Mouse (Mus musculus): Measurements from ENCODE around the gene Rasa3. TPM values are rescaled to one million over a fixed set of nuclear protein-coding genes. Genes with fewer than 3 reads are reported as not detected.

Gene Rasa3
- 18.4 and 26.0 TPM in 2 replicates for polyA plus RNA-seq (2014; fragmentation: Nextera tagmentation; extraction: Ambion mirVana)

GRCm38 (mm10) chr8:13677413-13677883 is at the start of gene Rasa3:
TSS of gene Rasa3 (minus strand) at chr8:13677603.
- H3K9ac ChIP-seq (replicated peaks; ENCODE audit: low read length): peak within 1 kb of the TSS; percentile 73
- H3K4me1 ChIP-seq (ENCODE audit: control insufficient read depth, insufficient read depth, low read length): peaks cover 22% of the 10 kb centered on the region; the same call in 1 of the 2 replicates
- no peaks in the 10 kb centered on the region for H3K9me3 ChIP-seq (ENCODE audit: control insufficient read depth, low read length)
- peak within 1 kb of the TSS; percentile 76 for H3K4me3 ChIP-seq (replicated peaks; ENCODE audit: low read depth, low read length)
- H3K4me2 ChIP-seq (ENCODE audit: low read length): peak within 1 kb of the TSS; percentile 77
- H3K36me3 ChIP-seq (ENCODE audit: control insufficient read depth, insufficient read depth, low read length): no peaks in the 10 kb centered on the region
- ATAC-seq (ENCODE audit: low FRiP score, low TSS enrichment): peak; percentile 99
- H3K27ac ChIP-seq (replicated peaks; ENCODE audit: low read depth, low read length): peak within 1 kb of the TSS; percentile 86
- peak; percentile 97 for DNase-seq
- H3K27me3 ChIP-seq (ENCODE audit: control insufficient read depth, insufficient read depth, low read length): no peaks in the 10 kb centered on the region
- WGBS: under 1% methylated on average over 42 of the region's 42 CpGs

GRCm38 (mm10) chr8:13725722-13726121 is 48.3 kb upstream of the Rasa3 start:
- Histone ChIP-seq H3K4me3 (replicated peaks; ENCODE audit: low read depth, low read length) (no peak overlapping the region), H3K9ac (replicated peaks; ENCODE audit: low read length) (no peak overlapping the region), H3K4me2 (ENCODE audit: low read length) (no peak overlapping the region), H3K36me3 (ENCODE audit: control insufficient read depth, insufficient read depth, low read length) (no peaks in the 10 kb centered on the region), H3K27me3 (ENCODE audit: control insufficient read depth, insufficient read depth, low read length) (no peaks in the 10 kb centered on the region), H3K27ac (replicated peaks; ENCODE audit: low read depth, low read length) (no peak overlapping the region), H3K9me3 (ENCODE audit: control insufficient read depth, low read length) (no peaks in the 10 kb centered on the region), H3K4me1 (ENCODE audit: control insufficient read depth, insufficient read depth, low read length) (no peaks in the 10 kb centered on the region)
- ATAC-seq (ENCODE audit: low FRiP score, low TSS enrichment): no peak
- peak; percentile 82 for DNase-seq

GRCm38 (mm10) chr8:13718980-13719379 is 41.6 kb upstream of the Rasa3 start:
- Histone ChIP-seq H3K27ac (replicated peaks; ENCODE audit: low read depth, low read length) (no peak overlapping the region), H3K9me3 (ENCODE audit: control insufficient read depth, low read length) (no peaks in the 10 kb centered on the region), H3K27me3 (ENCODE audit: control insufficient read depth, insufficient read depth, low read length) (no peaks in the 10 kb centered on the region), H3K4me1 (ENCODE audit: control insufficient read depth, insufficient read depth, low read length) (no peaks in the 10 kb centered on the region), H3K4me2 (ENCODE audit: low read length) (no peak overlapping the region), H3K9ac (replicated peaks; ENCODE audit: low read length) (no peak overlapping the region), H3K36me3 (ENCODE audit: control insufficient read depth, insufficient read depth, low read length) (no peaks in the 10 kb centered on the region), H3K4me3 (replicated peaks; ENCODE audit: low read depth, low read length) (no peak overlapping the region)
- ATAC-seq (ENCODE audit: low FRiP score, low TSS enrichment) (no peak), DNase-seq (no peak)
- 91% methylated on average over 8 of the region's 8 CpGs for WGBS

GRCm38 (mm10) chr8:13708514-13708913 is 31.1 kb upstream of the Rasa3 start:
- WGBS: 89% methylated on average over 5 of the region's 5 CpGs
- Histone ChIP-seq H3K4me2 (ENCODE audit: low read length) (no peak overlapping the region), H3K9ac (replicated peaks; ENCODE audit: low read length) (no peak overlapping the region), H3K36me3 (ENCODE audit: control insufficient read depth, insufficient read depth, low read length) (no peaks in the 10 kb centered on the region), H3K27me3 (ENCODE audit: control insufficient read depth, insufficient read depth, low read length) (no peaks in the 10 kb centered on the region), H3K4me1 (ENCODE audit: control insufficient read depth, insufficient read depth, low read length) (peaks cover 11% of the 10 kb centered on the region; the same call in 1 of the 2 replicates), H3K9me3 (ENCODE audit: control insufficient read depth, low read length) (no peaks in the 10 kb centered on the region), H3K4me3 (replicated peaks; ENCODE audit: low read depth, low read length) (no peak overlapping the region), H3K27ac (replicated peaks; ENCODE audit: low read depth, low read length) (no peak overlapping the region)
- ATAC-seq (ENCODE audit: low FRiP score, low TSS enrichment) (no peak), DNase-seq (no peak)

GRCm38 (mm10) chr8:13706918-13707317 is 29.5 kb upstream of the Rasa3 start:
- Histone ChIP-seq H3K36me3 (ENCODE audit: control insufficient read depth, insufficient read depth, low read length) (no peaks in the 10 kb centered on the region), H3K27me3 (ENCODE audit: control insufficient read depth, insufficient read depth, low read length) (no peaks in the 10 kb centered on the region), H3K4me2 (ENCODE audit: low read length) (no peak overlapping the region), H3K9ac (replicated peaks; ENCODE audit: low read length) (no peak overlapping the region), H3K9me3 (ENCODE audit: control insufficient read depth, low read length) (no peaks in the 10 kb centered on the region), H3K27ac (replicated peaks; ENCODE audit: low read depth, low read length) (no peak overlapping the region), H3K4me3 (replicated peaks; ENCODE audit: low read depth, low read length) (no peak overlapping the region), H3K4me1 (ENCODE audit: control insufficient read depth, insufficient read depth, low read length) (peaks cover 11% of the 10 kb centered on the region; the same call in 1 of the 2 replicates)
- DNase-seq (no peak), ATAC-seq (ENCODE audit: low FRiP score, low TSS enrichment) (no peak)
- 92% methylated on average over 5 of the region's 5 CpGs for WGBS

GRCm38 (mm10) chr8:13705668-13706067 is 28.3 kb upstream of the Rasa3 start, which contains the start of gene Cfap97d2:
TSS of gene Cfap97d2 (plus strand) at chr8:13705889.
- H3K9ac ChIP-seq (replicated peaks; ENCODE audit: low read length): no peak within 1 kb of the TSS; the same call in 1 of the 2 replicates
- H3K9me3 ChIP-seq (ENCODE audit: control insufficient read depth, low read length): no peaks in the 10 kb centered on the region
- no peak within 1 kb of the TSS for H3K4me3 ChIP-seq (replicated peaks; ENCODE audit: low read depth, low read length)
- WGBS: under 1% methylated on average over 5 of the region's 5 CpGs
- H3K27ac ChIP-seq (replicated peaks; ENCODE audit: low read depth, low read length): peak within 1 kb of the TSS; percentile 80
- H3K36me3 ChIP-seq (ENCODE audit: control insufficient read depth, insufficient read depth, low read length): no peaks in the 10 kb centered on the region
- H3K4me1 ChIP-seq (ENCODE audit: control insufficient read depth, insufficient read depth, low read length): peaks cover 11% of the 10 kb centered on the region; the same call in 1 of the 2 replicates
- no peaks in the 10 kb centered on the region for H3K27me3 ChIP-seq (ENCODE audit: control insufficient read depth, insufficient read depth, low read length)
- peak within 1 kb of the TSS; percentile 40 for H3K4me2 ChIP-seq (ENCODE audit: low read length)
- ATAC-seq (ENCODE audit: low FRiP score, low TSS enrichment) (peak; percentile 98), DNase-seq (peak; percentile 92)

- DNase-seq (no peak), ATAC-seq (ENCODE audit: low FRiP score, low TSS enrichment) (no peak)
- Histone ChIP-seq H3K4me2 (ENCODE audit: low read length) (no peak overlapping the region), H3K27me3 (ENCODE audit: control insufficient read depth, insufficient read depth, low read length) (no peaks in the 10 kb centered on the region), H3K9ac (replicated peaks; ENCODE audit: low read length) (no peak overlapping the region), H3K4me1 (ENCODE audit: control insufficient read depth, insufficient read depth, low read length) (peaks cover 11% of the 10 kb centered on the region; the same call in 1 of the 2 replicates), H3K4me3 (replicated peaks; ENCODE audit: low read depth, low read length) (no peak overlapping the region), H3K27ac (replicated peaks; ENCODE audit: low read depth, low read length) (no peak overlapping the region), H3K36me3 (ENCODE audit: control insufficient read depth, insufficient read depth, low read length) (no peaks in the 10 kb centered on the region), H3K9me3 (ENCODE audit: control insufficient read depth, low read length) (no peaks in the 10 kb centered on the region)
- 94% methylated on average over 4 of the region's 4 CpGs for WGBS
Observed at GRCm38 (mm10) chr8:13704301-13704700, 26.9 kb upstream of the Rasa3 start.

- no peaks in the 10 kb centered on the region for H3K36me3 ChIP-seq (ENCODE audit: control insufficient read depth, insufficient read depth, low read length)
- 95% methylated on average over 6 of the region's 6 CpGs for WGBS
- H3K9me3 ChIP-seq (ENCODE audit: control insufficient read depth, low read length): no peaks in the 10 kb centered on the region
- H3K4me3 ChIP-seq (replicated peaks; ENCODE audit: low read depth, low read length): no peak overlapping the region
- ATAC-seq (ENCODE audit: low FRiP score, low TSS enrichment): no peak
- H3K4me1 ChIP-seq (ENCODE audit: control insufficient read depth, insufficient read depth, low read length): peaks cover 11% of the 10 kb centered on the region; the same call in 1 of the 2 replicates
- no peak overlapping the region for H3K9ac ChIP-seq (replicated peaks; ENCODE audit: low read length)
- no peak overlapping the region for H3K27ac ChIP-seq (replicated peaks; ENCODE audit: low read depth, low read length)
- no peaks in the 10 kb centered on the region for H3K27me3 ChIP-seq (ENCODE audit: control insufficient read depth, insufficient read depth, low read length)
- DNase-seq: no peak
- no peak overlapping the region for H3K4me2 ChIP-seq (ENCODE audit: low read length)
Observed at GRCm38 (mm10) chr8:13703756-13704155, 26.4 kb upstream of the Rasa3 start.

- no peaks in the 10 kb centered on the region for H3K27me3 ChIP-seq (ENCODE audit: control insufficient read depth, insufficient read depth, low read length)
- DNase-seq (no peak), ATAC-seq (ENCODE audit: low FRiP score, low TSS enrichment) (no peak)
- peaks cover 11% of the 10 kb centered on the region; the same call in 1 of the 2 replicates for H3K4me1 ChIP-seq (ENCODE audit: control insufficient read depth, insufficient read depth, low read length)
- H3K4me2 ChIP-seq (ENCODE audit: low read length): no peak overlapping the region
- H3K9me3 ChIP-seq (ENCODE audit: control insufficient read depth, low read length): no peaks in the 10 kb centered on the region
- no peak overlapping the region for H3K9ac ChIP-seq (replicated peaks; ENCODE audit: low read length)
- H3K36me3 ChIP-seq (ENCODE audit: control insufficient read depth, insufficient read depth, low read length): no peaks in the 10 kb centered on the region
- H3K4me3 ChIP-seq (replicated peaks; ENCODE audit: low read depth, low read length): no peak overlapping the region
- no peak overlapping the region for H3K27ac ChIP-seq (replicated peaks; ENCODE audit: low read depth, low read length)
- WGBS: 64% methylated on average over 4 of the region's 4 CpGs
Observed at GRCm38 (mm10) chr8:13702755-13703154, 25.4 kb upstream of the Rasa3 start.

Measured in midbrain, embryonic 14.5 days (tissue).